Mouse (Mus musculus) right cerebral cortex, adult 2 months (tissue): ENCODE results near the gene Rras.
"Not testable (repeated sequence)": the region's sequence is repeated elsewhere in the genome, so short reads cannot be mapped to it uniquely, and the experiment has no call there.

Experiments
- DNase-seq, 2 experiments: peaks; one replicate each; pipeline ENCODE4 v3.0.0; 2021 to 2022; ENCODE audit warnings: low spot score in 2 of 2

Rras gene

DNA sequence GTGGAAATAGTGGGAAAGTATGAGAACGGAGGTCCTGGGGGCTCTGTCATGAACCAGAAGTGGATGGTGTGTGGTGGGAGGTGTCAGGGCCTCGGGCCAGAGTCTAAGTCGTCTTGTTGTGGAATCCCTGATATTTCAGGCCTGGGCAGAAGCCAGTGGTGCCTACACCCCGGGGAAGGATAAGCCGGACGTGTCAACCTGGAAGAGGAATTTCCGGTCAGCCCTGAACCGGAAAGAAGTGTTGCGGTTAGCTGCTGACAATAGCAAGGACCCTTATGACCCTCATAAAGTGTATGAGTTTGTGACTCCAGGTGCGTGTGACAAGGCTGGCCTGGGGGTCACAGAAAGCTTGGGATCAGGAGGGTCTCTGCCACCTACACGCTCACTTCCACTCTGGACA is 18.0 kb upstream of the Rras start:
- DNase-seq: no peak

DNA sequence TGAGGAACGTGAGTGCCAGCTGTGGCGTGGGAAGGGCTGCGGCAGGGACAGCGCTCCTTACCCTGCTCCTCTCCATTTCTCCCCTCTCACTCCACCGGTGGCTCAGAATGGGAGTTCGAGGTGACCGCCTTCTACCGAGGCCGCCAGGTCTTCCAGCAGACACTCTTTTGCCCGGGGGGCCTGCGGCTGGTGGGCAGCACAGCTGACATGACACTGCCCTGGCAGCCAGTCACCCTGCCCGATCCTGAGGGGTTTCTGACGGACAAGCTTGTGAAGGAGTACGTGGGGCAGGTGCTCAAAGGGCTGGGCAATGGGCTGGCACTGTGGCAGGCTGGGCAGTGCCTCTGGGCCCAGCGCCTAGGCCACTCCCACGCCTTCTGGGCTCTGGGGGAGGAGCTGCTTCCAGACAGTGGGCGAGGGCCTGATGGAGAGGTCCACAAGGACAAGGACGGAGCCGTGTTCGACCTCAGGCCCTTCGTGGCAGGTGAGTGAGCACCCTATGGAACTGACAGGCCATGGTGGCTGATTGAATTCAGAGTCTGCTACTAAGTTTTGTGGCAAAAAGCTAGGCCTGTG is 17.1 kb upstream of the Rras start:
- DNase-seq: no peak

DNA sequence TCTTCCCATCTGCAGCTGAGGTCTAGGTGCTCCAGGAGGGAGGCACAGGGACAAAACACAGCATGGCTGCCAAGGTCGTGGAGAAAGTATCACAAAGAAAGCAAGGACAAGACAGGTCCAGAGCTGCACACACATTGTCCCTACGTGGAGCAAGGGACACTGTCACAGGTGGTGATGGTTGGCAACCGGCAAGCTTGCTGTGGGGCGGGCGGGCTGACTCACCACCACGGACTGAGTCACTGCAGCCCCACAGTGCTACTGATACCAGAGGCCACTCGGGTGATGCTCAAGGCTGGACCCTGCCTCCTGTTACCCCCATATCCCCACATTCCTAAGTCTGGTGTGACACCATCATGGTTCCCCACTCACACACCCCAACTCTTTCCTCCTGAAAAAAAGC is 15.3 kb upstream of the Rras start:
- no peak for DNase-seq

DNA sequence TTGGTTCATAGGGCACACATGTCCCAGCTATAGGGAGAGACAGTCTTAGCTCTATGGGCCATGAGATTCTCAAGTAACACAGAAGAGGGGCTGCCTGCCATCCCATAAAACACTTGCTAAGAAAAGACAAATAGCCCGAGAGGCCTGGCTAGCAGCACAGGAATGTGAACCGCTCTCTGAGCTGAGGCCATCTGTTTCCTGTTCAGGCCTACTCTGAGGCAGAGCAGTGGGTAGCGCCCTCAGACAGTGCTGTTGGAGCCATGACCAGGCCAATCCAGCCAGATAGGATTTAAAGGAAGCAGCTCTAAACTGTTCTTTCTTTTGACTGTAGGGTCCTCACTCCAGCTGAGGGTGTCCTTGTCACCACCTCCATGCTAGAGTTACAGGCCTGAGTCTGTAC is 13.2 kb upstream of the Rras start:
- DNase-seq: no peak

DNA sequence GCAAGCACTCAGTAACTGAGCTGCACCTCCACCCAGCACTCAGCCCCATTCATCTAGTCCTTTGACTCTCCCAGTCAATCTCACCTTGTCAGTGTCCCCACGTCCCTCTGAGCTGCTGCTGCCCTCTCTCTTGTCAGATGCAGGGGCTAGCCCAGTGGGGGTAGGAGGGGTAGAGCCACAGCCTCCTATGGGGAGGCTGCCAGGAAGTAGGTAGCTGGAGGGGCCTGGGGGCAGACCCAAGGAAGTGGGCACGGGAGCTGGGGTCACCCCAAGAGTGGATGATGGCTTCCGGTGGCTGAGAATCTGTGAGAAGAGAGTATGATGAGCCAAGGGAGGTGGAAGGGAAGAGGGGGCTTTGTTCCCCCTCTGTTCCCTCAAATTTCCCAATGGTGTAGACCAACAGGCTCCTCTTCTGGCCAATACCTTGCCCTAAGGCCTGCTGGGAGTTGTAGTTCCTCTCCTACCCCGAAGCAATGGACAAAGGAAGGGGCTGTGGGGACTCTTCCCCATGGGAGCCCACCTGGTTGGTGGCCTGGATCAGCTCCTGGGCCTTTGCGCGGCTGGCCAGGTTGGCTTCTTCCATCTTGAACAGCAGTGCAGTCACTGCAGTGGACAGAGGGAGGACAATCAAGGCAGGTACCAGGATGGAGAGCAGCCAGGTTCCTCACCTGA is 12.3 kb upstream of the Rras start:
- no peak for DNase-seq

DNA sequence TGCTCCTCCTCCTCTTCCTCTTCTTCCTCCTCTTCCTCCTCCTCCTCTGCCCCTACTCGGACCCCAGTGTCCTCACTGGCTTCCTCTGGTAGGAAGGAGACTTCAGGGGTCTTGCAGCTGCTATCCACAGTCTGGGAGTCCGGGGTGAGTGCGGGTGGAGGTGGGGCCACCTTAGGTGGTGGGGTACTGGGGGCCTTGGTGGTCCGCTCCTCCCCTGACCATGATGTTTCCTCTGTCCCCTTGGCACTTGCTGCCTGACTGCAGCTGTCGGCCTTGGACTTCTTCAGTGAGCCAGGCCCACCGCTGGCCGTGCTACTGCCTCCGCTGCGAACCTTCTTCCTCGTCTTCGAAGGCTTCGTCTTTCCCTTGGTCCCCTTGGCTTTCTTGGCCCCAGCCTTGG is 11.3 kb upstream of the Rras start:
- no peak for DNase-seq

DNA sequence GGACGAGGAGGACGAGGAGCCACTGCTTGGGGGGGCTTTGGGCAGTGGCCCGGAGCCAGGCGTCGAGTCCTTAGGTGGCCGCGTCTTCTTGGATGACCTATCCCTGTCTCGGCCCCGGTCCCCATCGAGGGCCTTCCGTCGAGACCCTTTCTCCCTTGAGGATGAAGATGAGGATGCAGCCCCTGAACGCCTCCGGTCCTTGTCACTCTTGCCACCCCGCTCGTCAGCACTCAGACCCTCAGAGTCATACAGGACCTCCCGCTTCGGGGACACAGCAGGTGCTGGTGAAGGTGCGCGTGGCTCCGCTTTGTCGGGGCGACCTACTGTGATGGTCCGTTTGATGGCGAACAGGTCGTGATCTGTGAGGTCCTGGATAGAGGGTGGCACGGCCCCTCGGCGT is 10.6 kb upstream of the Rras start:
- no peak for DNase-seq

DNA sequence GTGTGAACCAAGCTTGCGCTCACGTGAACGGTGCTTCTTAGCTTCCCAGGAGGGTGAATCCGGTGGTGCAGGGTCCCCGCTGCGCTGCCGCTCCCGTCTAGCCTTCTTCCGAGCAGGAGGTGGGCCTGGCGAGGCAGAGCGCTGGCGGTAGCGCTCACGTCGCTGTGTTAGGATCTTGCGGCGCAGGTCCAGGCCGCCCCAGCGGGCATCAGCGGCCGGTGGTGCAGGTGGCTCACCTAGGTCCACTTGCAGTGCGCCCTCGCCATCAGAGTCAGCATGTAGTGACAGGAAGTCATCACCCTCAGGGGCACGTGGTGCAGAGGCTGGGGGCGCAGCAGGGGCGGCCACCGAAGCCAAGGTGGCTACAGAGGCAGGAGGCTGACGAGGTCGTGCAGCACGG is 9.9 kb upstream of the Rras start:
- no peak for DNase-seq

DNA sequence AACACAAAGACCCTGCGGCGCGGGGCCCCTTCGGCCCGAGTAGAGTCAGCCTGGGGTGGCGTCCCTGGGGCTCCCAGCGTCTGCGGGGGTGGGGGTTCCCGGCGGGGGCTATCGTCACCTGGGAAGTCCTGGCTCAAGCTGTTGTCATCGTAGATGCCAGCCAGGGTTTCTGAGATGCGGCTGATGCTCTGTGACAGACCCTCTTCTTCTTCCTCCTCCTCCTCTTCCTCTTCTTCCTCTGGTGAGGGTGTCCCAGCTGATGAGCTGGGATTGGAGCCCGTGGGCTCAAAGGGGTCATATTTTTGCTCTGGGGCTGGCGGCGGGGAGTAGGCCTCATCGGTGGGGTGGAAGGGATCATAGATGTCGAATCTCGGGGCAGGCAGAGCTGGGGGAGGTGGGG is 9.3 kb upstream of the Rras start:
- no peak for DNase-seq

DNA sequence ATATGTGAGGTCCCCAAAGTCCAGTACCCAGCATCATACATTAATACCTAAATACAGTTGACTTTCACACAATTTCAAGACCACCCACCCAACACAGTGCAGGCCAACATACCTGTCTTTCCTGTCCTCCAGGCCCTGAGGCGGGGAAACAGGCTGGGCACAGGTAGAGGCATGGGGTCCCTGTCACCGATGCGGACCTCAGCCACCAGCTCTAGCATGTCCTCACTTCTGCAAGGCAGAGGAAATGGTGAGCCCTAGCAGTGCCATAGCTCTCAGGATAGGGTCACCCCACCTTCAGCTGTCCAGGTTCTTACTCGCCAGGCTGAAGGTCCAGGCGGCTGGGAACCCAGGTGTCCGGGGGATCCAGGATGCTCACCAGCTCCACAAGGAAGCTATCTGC is 5.8 kb upstream of the Rras start:
- DNase-seq: no peak

DNA sequence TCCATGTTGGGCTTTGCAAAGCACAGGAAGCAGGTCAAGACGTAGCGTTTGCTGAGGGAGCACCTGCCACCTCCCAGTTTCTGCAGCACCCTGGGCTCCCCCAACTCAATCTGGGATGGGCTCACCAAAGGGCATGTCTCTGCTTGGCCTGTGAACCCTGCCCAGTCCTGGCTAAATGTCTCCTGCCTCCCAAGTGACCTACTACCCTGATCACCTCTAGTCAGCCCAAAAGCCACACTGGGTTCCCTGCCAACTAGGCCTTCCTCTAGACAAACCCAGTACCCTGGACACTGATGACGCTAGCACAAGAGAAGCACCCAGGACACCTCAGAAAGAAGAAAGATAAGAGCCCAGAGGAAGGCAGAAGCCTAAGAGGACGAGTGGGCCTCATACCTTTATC is 4.9 kb upstream of the Rras start:
- no peak for DNase-seq

DNA sequence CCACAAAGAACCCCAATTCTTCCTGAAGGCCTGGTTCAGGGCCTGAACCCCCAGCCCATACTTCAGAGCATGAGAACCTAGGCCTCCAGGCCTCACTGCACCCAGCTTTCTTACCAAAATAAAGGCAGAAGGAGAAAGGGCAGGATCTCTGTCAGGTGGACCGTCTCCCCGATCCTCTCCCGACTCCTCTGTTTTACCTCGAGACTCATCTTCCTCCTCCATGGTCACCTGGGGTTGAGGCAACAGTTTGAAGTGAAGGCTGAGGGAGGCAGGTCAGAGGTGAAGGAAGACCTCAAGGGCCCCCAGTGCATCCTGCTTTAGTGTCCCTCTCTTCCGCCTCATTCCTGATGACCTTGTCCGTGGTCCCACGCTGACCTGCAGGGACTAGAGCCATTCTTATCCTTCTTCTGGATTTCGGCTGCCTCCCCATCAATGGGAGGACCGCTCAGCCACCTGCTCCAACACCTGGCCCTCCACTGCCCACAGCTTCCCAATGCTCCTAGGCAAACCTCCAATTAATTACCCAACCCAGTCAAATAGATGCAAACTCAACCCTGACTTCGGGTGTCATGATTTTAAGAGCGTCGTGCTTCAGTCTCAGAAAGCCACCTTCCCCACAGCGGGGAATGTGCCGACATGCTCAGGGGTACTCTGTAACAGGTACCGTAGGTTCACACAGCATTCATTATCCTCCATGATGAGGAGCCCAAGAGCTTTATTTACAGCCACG is 4.2 kb upstream of the Rras start:
- no peak for DNase-seq

DNA sequence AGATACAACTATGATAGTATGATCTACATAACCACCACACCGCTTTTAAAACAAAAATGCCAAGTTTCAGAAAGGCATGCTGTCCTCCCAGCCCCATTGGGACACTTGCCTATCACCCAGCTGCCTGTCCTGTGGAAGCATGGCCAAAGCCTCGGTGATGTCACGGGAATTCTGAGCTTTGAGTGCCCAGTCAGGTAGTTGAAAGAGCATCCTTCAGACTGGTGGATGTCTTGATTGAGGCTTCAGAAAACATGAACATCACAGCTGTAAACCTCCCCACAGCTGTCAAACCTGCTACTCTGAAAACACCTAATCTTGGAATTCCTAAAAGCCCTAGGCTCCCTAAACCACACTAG is 3.7 kb upstream of the Rras start:
- DNase-seq: no peak

DNA sequence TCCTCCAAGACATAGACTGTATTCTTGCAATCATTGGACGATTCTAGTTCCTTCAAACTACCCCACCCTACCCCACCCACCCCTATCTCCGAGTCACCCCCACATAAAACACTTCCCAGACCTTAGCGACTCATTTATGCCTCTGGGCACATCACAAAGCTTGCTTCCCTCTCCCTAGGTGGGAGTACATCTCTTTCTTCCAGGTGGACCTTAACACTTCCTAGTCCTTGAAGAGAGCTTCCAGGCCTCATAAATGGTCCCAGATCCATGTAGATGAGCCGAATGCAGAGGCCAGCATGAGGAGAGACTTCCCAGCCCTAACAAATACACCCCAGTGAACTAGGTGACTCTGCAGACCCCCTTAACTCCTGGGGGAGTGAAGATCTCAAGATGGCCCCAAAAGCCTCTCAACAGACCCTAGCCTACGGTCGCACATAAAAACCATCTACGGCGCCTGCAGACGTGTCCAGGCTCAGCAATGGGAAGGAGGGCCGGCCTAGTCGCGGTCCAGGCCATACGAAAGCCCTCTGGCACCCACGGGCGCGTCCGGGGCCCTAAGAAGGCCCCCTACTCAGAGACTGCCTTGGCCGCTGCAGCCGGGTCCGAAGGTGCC is 2.3 kb upstream of the Rras start:
- DNase-seq: no peak

DNA sequence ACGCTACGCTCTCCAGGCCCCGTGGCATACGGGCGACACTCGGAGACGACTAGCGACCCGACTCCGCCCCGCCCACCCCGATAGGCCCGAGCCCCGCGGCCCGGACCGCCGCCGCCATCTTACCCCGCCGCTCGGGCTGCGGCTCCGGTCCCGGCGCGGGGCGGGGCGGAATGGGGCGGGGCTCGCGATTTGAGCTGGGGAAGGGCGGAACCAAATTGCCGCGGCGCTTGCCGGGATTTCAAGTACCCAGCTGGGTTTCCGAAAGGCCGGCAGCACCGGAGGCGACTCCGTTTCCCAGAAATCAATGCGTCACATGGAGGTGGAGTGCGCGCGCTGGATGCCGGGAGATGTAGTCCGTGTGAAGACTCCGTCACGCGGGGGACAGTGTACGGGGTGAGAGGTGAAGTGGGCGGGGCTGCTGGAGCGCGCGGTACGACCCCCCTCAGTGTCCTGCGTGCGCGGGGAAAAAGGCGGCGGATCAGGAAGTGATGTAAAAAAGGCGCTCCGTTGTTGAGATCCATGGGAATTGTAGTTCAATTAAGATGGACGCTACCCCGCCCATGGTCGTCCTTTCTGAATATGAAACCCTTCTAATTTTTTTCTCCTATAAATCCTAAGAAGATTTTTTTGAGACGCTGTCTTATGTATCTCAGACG is 1.7 kb upstream of the Rras start, which contains the start of gene Scaf1:
TSS of gene Scaf1 (minus strand) at position 407 of the 656 bp plus-strand sequence.
- DNase-seq: peak; percentile 100

DNA sequence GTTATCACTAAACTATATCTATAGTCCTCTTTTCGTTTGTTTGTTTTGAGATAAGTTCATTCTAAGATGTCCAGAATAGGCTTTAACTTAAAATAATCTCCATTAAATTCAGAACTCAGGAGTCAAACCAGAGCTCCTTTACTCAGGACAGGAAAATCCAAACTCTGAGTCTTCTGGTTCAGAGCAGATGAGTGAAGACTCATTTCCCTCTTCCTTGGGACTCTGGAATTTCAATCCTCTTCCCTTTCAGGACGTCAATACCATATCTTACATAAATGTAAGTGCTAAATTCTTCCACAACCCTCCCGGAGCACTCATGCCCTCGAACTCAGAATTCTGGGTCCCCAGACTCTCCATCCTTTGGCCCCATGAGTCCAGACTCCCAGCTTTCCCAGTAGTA is 1.0 kb upstream of the Rras start:
- DNase-seq: no peak

DNA sequence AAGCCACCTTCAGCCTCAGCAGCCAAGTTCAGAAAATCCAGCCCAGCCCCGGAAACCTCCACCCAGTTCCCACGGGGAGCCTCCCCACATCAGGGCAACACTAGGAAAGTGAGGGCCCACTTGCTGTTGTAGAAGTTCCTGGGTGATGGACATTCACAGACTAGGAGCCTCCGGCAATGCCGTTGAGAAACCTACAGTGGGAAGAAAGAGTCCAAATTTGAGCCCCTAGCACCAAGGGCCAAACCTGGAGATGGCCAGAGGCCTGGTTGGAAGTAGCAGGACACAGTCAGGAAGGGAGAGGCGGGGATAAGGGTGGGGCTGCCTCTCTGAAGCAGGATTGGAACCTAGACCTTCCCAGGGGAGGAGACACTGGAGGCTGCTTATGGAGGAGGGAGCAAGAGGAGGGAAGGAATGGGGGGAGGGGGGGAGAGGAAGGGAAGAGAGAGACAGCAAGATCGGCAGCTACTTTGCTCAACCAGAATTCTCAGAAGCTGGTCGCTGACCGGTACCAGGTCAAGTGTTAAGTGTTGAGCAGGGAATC is 1.3 kb downstream of the Rras start:
- no peak for DNase-seq

DNA sequence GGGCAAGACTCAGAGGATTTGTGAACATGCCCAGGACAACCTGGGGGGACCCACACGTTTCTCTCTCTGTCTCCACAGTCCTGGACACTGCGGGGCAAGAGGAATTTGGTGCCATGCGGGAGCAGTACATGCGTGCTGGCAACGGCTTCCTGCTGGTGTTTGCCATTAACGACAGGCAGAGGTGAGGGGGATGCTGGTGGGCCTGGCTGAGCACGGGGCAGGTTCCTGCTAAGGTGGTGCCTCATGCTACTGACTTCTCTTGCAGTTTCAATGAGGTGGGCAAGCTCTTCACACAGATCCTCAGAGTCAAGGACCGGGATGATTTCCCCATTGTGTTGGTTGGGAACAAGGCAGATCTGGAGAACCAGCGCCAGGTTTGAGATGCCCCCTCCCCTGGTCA is 2.5 kb downstream of the Rras start:
- DNase-seq: no peak

DNA sequence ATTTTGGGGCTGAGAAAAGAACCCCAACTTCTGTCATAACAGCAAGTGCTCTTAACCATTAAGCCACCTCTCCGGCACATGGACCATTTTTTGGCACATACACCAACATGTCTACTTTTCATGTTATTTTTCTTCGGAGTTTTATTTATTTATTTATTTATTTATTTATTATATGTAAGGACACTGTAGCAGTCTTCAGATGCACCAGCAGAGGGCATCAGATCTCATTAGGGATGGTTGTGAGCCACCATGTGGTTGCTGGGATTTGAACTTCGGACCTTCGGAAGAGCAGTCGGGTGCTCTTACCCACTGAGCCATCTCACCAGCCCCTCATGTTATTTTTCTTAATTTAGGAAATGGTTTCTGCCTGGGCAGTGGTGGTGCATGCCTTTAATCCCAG is 6.0 kb downstream of the Rras start:
- DNase-seq: not testable (repeated sequence)

DNA sequence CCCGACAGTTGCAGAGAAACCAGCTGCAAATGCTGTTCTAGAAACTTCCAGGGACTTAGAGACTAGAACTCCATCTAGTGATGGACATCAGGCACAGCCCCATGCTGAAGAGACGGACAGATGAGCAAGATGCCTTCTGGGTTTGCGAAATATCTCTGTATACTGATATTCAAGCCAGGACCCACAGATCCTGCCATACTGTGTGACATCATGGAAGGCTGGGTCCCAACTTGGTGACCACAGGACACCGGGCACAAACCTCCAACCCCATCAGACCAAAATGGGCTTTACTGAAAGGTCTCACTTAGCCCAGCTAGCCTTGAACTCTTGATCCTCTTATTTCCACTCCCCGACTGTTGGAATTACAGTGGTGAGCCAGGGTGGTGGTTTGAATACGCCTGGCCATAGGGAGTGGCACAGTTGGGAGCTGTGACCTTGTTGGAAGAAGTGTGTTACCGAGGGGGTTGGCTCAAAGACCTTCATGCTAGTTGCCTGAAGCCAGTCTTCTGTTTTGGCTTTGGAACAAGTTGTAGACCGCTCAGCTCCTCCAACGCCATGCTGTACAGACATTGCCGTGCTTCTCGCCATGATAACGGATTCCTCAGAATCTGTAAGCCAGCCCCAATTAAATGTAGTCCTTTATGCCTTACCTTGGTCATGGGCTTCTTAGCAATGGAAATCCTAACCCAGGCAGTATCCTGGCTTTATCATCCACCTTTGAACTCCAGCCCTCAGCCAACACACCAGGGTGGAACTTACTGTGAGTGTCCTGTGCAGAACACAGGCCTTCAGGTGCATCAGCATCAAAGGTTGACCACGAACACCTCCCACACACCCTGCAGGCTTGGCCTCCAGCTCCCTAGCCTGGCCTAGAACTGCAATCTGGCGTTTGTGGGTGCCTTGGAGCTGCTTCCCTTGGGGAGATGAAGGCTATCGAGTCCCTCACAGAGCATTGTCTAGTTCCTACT is 6.8 kb downstream of the Rras start:
- no peak for DNase-seq

DNA sequence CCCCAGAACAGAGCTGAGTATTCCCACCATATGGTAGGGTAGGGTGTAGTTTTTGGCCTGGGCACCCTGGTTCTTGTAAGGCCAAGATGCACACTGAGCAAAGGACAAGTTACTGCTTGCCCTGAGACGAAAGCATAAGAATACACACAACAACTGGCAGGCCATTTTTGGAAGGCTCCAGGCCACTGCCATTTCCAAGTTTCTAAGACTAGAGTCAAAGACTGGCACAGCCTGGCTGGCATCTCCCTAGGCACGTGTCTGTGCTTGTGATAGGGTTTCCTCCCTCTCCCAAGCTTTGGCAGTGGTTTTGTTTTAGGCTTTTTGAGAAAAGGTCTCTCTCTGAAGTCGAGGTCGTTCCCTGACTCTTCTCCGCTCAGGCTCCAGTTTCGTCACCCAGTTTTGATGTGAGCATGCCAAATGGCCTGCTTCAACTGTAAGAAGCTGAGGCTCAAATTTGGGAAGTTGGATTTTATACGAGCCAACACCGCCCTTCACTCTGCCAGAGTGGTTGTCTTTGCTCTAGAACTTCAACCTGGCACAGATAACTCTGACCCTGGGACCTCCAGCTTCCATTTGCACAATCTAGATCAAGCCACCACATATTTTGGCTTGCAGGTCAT is 8.0 kb downstream of the Rras start:
- DNase-seq: no peak
